Mouse (Mus musculus): ENCODE measurements around the gene Dicer1.

The Dicer1 gene

DNA sequence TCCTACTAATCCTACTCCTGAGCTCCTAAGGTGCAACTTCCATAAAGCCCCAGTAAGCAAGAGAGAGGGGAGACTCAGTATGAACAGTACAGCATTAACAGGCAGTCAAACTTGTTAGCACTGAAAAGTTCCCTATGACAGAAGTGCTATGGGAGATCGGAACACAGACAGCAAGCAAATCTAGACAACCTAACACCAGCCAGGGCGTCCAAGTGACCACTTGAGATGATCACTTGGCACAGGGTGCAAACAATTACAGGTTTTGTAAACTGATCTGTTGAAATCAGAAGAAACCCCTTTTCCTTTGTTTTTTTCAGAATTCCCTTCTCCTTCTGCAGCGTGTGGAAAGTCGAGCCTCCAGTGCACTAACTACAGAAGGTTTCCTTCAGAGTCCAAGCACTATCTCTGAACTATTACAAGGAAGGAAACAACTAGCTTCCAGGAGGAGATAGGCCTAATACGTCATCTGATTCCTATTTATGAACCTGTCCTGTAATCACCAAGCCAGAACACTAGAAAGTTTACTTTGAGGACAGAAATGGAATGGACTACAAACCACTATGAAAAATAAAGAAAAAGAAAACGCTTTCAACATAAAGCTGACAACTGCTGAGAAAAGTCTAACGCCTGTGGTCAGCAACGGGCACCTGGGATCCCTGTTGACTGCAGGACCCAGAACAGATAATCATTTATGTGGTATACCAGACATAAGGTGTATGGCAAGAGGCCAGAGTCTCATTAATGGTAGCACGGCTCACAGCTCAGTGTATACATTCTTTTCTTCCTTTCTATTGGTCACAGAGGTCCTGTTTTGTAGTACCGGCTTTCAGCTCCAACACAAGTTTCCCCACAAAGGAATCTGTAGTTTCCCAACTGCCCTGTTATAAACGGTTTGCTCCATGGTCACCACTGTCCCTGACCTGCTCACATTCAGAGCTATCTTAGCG is 10.6 kb downstream of the Dicer1 start:
- DNase-seq (ENCODE audit: low read depth, low spot score) = no peak

DNA sequence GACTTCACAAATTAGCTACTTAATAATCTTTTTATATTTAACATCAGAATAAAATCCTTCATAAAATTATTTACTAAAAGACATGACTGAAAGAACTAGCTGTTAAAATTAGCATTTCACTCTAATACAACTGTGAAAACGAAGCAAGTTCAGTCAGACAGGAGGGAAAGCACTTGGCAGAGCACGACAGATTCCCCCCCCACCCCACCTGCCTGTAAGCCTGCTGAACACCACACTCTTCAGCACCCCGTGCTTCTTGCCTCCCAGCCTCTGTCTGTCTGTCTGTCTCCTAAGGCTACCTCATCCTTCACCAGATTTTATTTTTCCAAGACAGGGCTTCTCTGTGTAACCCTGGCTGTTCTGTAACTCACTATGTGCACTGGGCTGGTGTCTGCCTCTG is 12.8 kb downstream of the Dicer1 start:
- no peak for DNase-seq (ENCODE audit: low read depth, low spot score)

DNA sequence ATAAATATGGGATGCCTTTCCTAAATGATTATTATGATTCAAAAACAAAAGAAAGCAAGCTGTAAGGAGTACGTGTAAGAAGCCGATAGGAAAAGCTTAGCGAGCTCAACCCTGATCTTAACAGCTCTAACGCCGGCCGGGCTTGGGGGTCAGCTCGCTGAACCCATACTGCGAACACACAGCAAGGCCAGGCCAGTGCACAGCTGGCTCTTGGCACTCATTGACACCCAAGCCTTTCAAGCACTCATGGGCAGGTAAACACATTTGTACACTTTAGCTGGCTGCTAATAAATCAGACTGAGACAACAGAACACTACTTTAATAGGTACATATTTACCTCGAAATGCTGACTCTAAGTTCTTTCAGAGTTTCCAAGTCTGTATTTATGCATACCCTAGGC is 13.3 kb downstream of the Dicer1 start:
- DNase-seq (ENCODE audit: low read depth, low spot score) = no peak

DNA sequence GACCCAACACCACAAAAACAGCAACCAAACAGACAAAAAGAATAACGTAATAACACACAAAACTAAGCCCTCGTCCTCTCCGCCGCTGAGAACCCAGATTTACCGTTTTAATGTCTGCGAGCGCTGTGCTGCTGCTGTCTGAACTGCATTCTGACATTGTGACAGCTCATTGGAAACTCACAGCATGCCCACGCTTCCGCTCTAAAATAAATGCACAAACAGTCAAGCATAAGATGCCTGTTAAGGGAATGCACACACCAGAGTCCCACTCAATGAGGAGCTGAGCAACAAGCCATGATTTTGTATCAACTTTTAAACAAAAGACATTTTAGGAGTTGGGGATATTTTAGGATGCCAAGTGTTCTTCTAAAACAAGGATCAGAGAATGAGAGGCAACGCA is 14.1 kb downstream of the Dicer1 start:
- no peak for DNase-seq (ENCODE audit: low read depth, low spot score)

DNA sequence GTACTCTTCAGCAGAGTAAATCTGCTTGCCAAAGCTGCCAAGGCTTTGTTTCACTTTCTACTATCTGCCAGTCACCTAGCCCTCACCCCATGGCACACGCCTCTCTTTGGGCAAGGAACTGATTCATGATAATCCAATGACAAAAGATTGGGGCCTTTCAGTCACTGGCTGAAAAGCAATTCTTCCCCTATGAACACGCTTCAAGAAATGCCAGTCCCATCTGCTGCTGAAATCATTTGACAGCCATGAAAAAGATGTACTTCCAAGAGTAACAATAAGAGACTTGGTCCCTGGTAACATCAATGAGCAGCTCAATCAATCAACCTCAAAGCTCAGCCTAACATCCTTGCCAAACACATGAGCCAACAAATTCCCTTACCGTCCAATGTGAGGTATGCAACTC is 15.8 kb downstream of the Dicer1 start:
- DNase-seq (ENCODE audit: low read depth, low spot score) = no peak

DNA sequence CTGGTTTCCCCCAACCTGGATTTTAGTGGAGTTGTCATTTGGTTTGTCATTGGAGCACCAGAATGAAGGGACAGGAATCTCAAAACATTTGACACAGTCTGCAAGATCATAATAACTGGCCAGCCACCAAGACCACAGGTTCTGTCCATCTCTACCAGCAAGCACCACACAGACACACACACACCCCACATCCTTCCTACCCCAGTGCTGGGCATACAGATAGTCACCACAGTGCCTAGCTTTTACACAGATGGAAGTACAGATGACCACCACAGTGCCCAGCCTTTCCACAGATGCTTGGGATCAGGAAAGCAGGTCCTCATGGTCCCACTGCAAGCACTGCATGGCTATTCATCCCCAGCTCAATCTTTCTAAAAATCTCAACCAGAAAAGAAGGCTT is 18.6 kb downstream of the Dicer1 start:
- DNase-seq (ENCODE audit: low read depth, low spot score) = no peak

DNA sequence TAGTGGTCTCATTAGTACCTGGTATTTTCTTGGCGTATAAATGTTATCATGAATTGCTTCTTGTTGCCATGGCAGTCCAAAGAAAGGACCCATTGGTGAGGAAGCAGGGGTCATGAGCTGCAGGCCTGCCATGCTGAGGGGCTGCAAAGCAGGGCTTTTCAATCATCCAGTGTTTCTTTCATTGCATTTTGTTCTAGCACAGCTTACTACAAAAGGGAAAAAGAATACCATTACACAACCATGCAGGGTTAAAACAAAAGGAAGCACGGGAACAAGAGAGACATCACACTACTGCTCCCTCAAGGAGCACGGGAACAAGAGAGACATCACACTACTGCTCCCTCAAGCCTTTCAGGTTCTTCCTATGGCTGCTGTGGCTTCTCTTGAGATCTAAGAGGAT is 20.0 kb downstream of the Dicer1 start:
- no peak for DNase-seq (ENCODE audit: low read depth, low spot score)

DNA sequence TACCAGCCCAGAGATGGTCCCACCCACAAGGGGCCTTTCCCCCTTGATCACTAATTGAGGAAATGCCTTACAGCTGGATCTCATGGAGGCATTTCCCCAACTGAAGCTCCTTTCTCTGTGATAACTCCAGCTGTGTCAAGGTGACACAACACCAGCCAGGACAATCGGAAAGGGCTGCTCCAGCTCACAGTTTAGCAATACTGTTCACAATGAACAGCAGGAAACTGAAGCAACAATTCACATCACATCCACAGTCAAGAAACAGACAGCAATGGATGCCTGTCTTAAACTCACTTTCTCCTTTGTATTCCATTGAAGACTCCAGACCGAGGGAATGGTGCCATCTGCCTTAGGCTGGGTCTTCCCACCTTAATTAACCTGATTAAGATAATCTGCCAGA is 25.3 kb downstream of the Dicer1 start:
- peak; percentile 78 for DNase-seq (ENCODE audit: low read depth, low spot score)

DNA sequence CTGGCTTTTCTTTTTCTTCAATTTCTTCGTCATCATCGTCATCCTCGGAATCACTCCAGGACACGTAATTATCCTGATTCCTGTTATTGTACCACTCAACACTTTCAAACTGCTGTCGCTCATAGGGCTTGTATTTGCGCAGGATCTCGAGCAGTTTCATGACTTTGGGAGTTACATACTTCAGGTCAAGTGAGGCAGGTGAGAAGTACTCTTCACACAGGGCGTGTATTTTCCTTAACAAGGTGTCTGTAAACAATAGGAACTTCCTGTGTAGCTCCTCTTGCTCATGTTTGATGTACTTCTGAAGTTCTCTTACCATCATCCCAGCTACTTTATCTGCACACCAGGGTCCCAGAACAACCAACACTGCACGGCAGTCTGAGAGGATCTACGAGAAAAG is 29.7 kb downstream of the Dicer1 start:
- DNase-seq (ENCODE audit: low read depth, low spot score) = no peak

DNA sequence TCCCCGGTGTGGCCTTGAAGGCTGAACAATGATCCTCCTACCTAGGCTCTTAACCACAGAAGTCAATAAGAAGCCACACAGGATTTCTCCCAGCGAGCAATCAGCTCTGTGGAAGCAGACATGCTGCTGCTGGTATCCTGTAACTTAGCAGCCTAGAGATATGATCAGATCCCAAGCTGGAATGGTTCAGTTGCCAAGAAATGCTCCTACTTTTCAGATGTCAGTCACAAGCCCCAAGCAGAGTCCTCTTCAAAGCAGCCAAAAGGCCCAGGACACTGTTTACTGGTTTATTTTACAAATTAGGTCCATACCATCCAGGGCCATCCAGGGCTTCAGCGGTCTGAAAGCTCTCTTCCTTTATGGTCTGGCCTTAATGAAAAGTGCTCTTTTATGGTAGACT is 30.7 kb downstream of the Dicer1 start:
- no peak for DNase-seq (ENCODE audit: low read depth, low spot score)

DNA sequence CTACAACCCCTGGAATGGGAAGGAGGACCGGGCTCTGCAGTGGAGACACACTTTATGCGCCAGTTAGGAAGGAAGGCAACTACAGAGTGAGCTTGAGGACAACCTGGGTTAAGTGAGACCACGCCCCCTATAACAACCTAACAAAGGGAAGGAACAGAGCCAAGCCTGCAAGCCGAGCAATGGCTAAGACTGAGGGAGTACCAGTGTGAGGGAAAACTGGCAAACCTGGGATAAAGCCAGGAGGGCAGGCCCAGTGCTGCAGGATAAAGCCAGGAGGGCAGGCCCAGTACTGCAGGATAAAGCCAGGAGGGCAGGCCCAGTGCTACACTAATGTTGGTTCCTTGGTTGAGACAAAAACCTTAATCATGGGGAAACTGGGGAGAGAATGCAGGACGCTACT is 32.8 kb downstream of the Dicer1 start:
- DNase-seq (ENCODE audit: low read depth, low spot score) = peak; percentile 61

DNA sequence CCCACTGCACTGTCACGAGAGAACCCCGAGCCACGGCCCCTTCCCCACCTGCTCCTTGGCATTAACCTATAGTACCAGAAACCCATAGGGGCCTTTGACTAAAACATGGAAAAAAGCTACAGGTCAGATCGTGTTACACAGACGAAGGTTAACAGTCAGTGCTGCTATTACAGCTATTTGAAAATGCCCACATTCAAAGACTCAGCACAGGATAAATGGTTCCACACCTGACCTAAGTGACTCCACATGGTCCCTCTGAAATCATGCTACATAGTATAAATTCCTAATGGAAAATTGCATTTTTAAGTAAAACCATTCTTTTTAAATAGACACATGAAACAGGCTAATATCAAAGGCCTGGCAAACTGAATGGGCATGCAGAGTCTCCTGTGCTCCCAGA is 35.3 kb downstream of the Dicer1 start:
- no peak for DNase-seq (ENCODE audit: low read depth, low spot score)

DNA sequence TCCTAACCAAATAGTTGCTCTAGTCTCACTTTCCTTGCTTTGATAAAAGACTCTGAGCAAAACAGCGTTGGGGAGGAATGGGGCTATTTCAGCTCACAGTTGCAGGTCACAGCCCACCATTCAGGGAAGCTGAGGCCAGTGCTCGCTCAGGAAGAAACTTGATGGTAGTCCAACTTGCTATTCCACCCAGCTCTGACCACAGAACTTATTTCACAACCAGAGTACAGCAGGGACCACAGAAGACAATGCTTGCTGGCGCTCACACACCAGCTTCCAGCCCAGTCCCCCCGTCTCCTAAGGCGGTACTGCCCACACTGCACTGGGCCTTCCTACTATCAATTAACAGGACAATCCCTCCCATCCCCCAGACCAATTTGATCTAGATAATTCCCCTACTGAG is 36.3 kb downstream of the Dicer1 start:
- DNase-seq (ENCODE audit: low read depth, low spot score) = no peak

DNA sequence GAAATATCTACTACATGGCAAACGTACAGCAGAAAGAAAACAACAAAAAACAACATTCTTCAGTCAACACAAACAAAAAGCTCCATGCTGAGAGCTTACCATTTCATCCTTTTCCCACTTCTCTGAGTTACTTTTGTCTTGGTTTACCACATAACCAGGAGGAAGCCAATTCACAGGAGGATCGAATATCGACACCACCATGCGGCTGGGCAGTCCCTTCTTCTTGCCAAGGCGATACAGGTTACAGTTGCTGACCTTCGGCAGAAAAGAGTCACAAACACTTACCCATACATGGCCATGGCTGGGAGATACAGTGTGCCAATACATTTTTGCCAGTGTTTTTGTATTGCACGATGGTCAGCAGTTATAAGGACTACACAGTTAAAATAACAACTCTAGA is 51.5 kb downstream of the Dicer1 start:
- no peak for DNase-seq (ENCODE audit: low read depth, low spot score)

DNA sequence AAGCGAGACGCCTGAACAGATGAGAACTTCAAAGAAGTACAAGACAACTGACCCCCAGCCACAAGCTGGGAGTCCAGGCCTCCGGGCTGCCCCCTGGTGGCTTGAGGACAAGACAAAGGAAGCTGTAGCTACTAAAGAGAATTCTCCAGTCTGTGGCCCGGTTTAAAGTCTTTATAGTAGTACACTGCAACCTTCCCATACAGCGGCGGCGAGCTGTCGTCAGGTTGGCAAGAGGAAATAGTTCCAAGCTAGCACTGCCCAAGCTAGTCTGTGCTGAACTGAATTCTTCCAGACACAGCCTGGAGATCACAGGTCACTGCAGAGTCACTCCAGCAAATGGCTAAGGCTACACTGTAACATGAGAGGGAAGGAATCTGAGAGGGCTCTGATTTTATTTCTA is 52.0 kb downstream of the Dicer1 start:
- DNase-seq (ENCODE audit: low read depth, low spot score) = peak; percentile 75

DNA sequence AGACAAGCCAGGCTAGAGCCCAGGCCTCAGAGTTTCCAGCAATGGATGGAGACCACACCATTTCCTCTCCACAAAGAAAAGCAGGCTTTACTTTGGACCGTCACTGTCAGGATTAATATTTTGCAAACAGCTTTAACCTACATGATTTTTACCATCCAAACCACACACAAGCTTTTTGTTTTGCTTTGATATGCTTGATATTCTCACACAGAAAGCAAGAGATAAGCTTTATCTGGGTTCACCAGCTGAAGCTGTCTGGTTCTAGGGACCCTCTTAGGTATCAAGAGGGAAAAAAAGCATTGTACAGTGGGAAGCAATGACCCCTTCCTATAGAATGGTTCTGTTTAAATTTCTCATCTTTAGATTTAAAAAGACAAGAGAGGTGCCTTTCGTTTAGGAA is 56.2 kb downstream of the Dicer1 start:
- no peak for DNase-seq (ENCODE audit: low read depth, low spot score)

DNA sequence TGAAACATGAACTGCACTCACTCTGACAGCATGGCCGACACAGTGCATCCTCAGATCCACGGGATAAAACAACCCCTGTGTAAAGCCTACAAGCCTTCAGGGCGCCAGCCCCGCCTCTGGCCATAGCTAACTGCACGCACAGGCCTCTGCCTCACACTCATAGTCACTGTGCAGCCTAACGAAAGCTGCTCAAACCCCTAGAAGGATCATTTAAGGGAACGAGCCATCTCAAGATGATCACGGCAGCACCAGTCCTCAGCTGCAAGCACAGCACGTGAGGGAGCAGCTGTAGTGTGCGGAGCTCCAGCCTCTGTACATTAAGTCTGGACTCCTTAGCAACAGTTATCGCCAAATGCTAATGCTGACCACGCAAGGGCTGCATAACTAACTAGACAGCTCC is 58.9 kb downstream of the Dicer1 start:
- no peak for DNase-seq (ENCODE audit: low read depth, low spot score)

DNA sequence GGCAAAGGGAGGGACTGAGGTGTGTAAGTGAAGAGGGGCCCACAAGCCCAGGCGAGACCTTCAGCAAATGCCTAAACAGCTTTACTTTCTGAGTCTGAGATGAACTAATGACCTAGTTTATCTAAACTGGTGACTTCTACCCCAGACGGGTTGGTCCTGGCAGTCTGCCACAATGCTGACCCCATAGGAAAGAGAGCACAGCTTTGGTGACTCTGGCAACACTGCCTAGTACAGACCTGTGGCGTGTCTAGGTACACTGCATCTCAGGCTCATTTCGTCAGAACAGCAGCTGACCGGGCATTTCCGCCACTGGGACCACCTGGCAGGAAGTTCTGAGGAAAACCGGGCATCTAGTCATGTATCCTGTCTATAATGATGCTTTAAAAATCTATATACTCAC is 61.3 kb downstream of the Dicer1 start:
- DNase-seq (ENCODE audit: low read depth, low spot score) = no peak

DNA sequence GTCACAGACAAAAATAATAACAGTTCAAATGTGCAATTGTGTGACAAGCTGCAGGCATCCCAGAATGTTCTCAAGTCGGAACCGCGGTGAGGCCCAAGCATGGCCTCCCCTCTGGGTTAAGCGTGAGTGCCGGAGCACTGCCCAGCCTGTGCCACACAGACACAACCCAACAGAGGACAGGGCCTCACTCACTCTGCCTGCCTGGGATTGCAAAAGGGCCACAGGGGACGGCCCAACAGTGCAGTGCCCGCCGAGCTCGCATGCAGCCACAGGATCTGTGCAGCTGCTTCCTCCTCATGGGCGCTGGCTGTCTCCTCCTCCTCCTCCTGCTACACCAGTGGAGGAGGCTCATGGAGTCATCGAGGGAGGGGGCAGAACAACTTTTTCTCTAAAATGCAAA is 62.9 kb downstream of the Dicer1 start:
- no peak for DNase-seq (ENCODE audit: low read depth, low spot score)

DNA sequence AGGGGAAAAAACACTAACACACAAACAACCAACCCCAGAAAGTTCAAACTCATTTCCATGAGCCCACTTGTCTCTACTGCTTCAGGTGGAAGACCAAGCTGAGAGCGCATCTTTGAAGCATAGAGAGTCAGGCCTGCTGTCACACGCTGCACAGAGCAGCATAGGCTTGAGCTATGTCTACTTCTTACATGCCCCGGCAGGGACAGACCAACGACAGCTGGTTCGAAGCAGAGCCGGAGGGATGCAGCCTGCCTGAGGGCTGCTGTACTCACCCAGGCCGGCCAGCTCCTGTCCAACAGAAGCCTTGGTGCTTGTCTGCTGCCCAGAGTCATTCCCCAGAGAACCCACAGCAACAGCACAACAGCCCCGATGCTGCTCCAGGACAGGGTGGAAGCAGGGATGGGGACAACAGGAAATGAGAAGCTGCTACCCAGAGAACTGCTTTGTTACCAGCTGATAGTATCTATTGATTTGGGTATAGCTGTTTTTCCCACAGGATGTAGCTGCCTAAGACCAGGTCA is 67.3 kb downstream of the Dicer1 start:
- no peak for DNase-seq (ENCODE audit: low read depth, low spot score)

DNA sequence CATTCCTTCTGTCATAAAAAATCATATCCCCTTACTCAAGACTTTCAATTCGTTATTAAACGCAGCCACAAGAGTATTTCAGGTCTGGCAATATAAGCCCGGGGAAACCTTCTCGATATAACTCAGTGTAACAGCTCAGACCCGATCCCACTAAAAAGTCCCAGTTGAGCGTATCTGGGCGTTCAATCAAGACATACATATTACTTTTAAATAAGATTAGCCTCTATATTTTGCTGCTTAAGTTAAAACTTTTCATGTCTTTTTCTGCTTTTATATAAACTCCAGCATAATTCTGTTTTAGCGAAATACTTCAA is 72.0 kb downstream of the Dicer1 start:
- no peak for DNase-seq (ENCODE audit: low read depth, low spot score)

DNA sequence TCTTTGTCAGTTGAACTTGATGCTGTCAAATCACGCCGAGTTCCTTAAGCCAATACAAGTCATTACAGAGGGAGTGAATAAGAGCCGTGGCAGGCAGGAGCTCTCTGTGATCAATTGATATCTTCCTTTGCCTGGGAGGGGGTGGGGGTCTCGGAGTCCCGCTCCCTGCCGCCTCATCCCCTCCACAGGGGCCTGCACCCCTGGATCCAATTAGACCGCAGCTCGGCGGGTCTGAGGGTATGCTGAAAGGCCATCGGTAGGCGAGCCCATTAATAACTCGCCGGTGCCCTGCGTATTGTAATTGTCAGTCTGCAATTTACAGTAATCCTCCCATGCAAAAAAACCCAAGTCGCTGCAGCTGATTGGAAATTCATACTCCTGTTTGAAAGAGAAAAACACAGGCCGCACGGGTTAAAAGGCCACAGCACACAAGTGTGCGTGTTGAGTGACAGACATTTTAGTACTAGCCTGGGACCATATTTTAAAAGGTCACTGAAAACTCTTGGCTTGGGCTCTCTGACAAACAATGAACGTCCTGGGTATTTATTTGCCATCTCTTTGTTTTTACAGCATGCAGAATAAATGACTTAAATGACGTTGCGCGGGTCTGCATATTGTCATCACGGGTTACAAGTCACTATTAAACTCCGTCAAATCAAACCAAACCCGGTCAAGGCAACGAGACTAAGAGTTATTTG is 72.5 kb downstream of the Dicer1 start:
- DNase-seq (ENCODE audit: low read depth, low spot score) = no peak

DNA sequence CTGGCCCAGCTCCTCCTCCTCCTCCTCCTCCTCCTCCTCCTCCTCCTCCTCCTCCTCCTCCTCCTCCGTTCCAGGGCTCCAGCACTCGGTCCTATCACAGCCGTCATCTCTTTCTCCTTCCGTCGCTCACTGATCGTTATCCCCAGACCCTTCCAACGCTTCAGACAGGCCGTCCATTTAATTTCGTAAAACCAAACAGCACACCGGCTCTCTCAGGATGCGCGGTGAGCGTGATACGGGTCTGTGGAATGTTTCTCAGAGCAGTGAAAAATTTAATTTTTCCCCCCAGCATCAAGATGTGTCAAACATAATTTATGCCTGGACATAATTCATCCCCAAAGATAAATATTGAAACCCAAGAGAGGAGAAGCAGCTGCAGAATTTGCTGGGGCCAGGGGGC is 73.3 kb downstream of the Dicer1 start:
- DNase-seq (ENCODE audit: low read depth, low spot score) = no peak

All from ZHBTc4 (cell line).